Mouse (Mus musculus) intestine, embryonic 16.5 days (tissue): Measurements from ENCODE around the gene Klhl29. TPM values are rescaled to one million over a fixed set of nuclear protein-coding genes. Genes with fewer than 3 reads are reported as not detected.
A peak's percentile ranks its signal among the peaks of the same experiment; 100 is the strongest.

Source experiments
- ATAC-seq: fragments of 200-750 bp; cut with Nextera tagmentation; 2 replicates; pipeline ENCODE4 v1.8.0; 2017; ENCODE audit warnings: moderate TSS enrichment, moderate library complexity
- H3K27ac ChIP-seq: fragments of 300-500 bp; sonication (generic); 2 replicates; pipeline ENCODE4 v1.5.1; 2014; ENCODE audit warnings: mild to moderate bottlenecking, low read length
- H3K27me3 ChIP-seq: fragments of 300-500 bp; sonication (generic); replicated peaks from 2 replicates; pipeline ENCODE4 v1.6.1; 2014; ENCODE audit warnings: low read length, control low read depth, mixed read lengths; ENCODE audit not compliant: control insufficient read depth, insufficient read depth
- H3K36me3 ChIP-seq: fragments of 300-500 bp; sonication (generic); 2 replicates; pipeline ENCODE4 v1.6.1; 2014; ENCODE audit warnings: low read length, control low read depth; ENCODE audit not compliant: control insufficient read depth, insufficient read depth
- H3K4me1 ChIP-seq: fragments of 300-500 bp; sonication (generic); 2 replicates; pipeline ENCODE4 v1.6.1; 2014; ENCODE audit warnings: low read length, control low read depth, mixed read lengths; ENCODE audit not compliant: control insufficient read depth, insufficient read depth
- H3K4me2 ChIP-seq: fragments of 300-500 bp; sonication (generic); 2 replicates; pipeline ENCODE4 v1.6.1; 2014; ENCODE audit warnings: low read depth, low read length, control low read depth
- H3K4me3 ChIP-seq: fragments of 300-500 bp; sonication (generic); 2 replicates; pipeline ENCODE4 v1.5.1; 2014; ENCODE audit warnings: mild to moderate bottlenecking, low read length
- H3K9ac ChIP-seq: fragments of 300-500 bp; sonication (generic); 2 replicates; pipeline ENCODE4 v1.6.1; 2014; ENCODE audit warnings: low read depth, low read length
- H3K9me3 ChIP-seq: fragments of 300-500 bp; sonication (generic); 2 replicates; pipeline ENCODE4 v1.6.1; 2016; ENCODE audit warnings: low read length, control low read depth; ENCODE audit not compliant: control insufficient read depth
- WGBS: fragments of 180-500 bp; shearing (Covaris S2); extraction: QIAGEN DNeasy Blood & Tissue Kit; methylation state at CpG from one replicate; pipeline ENCODE4 v1.1.7; 2014; 5-methylcytosine and 5-hydroxymethylcytosine counted together
- polyA plus RNA-seq: library from polyadenylated mRNA; unstranded; fragments of >200 nt; fragmentation: Nextera tagmentation; extraction: Ambion mirVana; gene quantifications from 2 replicates; pipeline ENCODE4 v1.2.1, GENCODE M21; 2015

The Klhl29 gene
- polyA plus RNA-seq, 1 experiment from 2014 or later = 0.37 TPM

- Histone ChIP-seq H3K27me3 (no peaks in the 10 kb centered on the region), H3K9ac (no peak overlapping the region), H3K4me1 (peaks cover 9% of the 10 kb centered on the region; the same call in 1 of the 2 replicates), H3K4me2 (no peak overlapping the region), H3K27ac (no peak overlapping the region), H3K9me3 (no peaks in the 10 kb centered on the region), H3K4me3 (no peak overlapping the region), H3K36me3 (no peaks in the 10 kb centered on the region)
- ATAC-seq = no peak
- 91% methylated on average over 4 of the region's 4 CpGs for WGBS
Measured at GRCm38 (mm10) chr12:5207172-5207571, 168.3 kb downstream of the Klhl29 start.

- ATAC-seq = peak; percentile 48
- H3K27ac ChIP-seq = no peak overlapping the region
- H3K4me2 ChIP-seq = no peak overlapping the region
- no peak overlapping the region for H3K9ac ChIP-seq
- no peak overlapping the region for H3K4me3 ChIP-seq
- no peaks in the 10 kb centered on the region for H3K9me3 ChIP-seq
- 48% methylated on average over 11 of the region's 11 CpGs for WGBS
- no peaks in the 10 kb centered on the region for H3K27me3 ChIP-seq
- H3K4me1 ChIP-seq = peaks cover 9% of the 10 kb centered on the region; the same call in 1 of the 2 replicates
- H3K36me3 ChIP-seq = no peaks in the 10 kb centered on the region
Measured at GRCm38 (mm10) chr12:5204071-5204840, 171.2 kb downstream of the Klhl29 start.

GRCm38 (mm10) chr12:5203385-5203784, 172.1 kb downstream of the Klhl29 start:
- Histone ChIP-seq H3K4me2 (no peak overlapping the region), H3K27me3 (no peaks in the 10 kb centered on the region), H3K9me3 (no peaks in the 10 kb centered on the region), H3K4me1 (peaks cover 9% of the 10 kb centered on the region; the same call in 1 of the 2 replicates), H3K27ac (no peak overlapping the region), H3K36me3 (no peaks in the 10 kb centered on the region), H3K9ac (no peak overlapping the region), H3K4me3 (no peak overlapping the region)
- ATAC-seq = no peak
- 71% methylated on average over 5 of the region's 5 CpGs for WGBS

GRCm38 (mm10) chr12:5198254-5198653, 177.2 kb downstream of the Klhl29 start:
- no peaks in the 10 kb centered on the region for H3K9me3 ChIP-seq
- H3K4me1 ChIP-seq = 0 out of 2 replicates have a peak, but pooled peaks cover 2% of the 10 kb centered on the region
- no peak overlapping the region for H3K4me2 ChIP-seq
- H3K27ac ChIP-seq = no peak overlapping the region
- no peak overlapping the region for H3K4me3 ChIP-seq
- no peaks in the 10 kb centered on the region for H3K27me3 ChIP-seq
- H3K9ac ChIP-seq = no peak overlapping the region
- peak; percentile 62 for ATAC-seq
- WGBS = 19% methylated on average over 4 of the region's 4 CpGs
- no peaks in the 10 kb centered on the region for H3K36me3 ChIP-seq

DNA sequence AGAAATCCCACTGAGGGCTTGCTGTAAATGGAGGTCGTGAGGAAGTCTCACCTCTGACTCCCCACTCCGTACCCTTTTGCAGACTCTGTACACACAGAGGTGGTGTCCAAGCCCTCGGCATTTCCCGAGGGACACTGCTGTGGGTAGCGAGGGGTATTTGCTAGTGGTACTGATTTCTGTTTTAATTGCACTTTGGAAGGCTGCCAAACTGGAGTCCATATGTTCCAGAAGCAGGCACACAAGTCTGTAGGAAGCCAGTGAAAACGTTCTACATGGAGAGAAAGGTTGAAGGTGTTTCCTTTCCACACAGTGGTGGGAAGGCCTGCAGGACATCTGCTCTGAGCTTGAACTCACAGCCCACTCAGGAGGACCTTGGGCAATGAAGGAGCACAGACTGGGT, 181.3 kb downstream of the Klhl29 start:
- Histone ChIP-seq H3K4me1 (peaks cover 16% of the 10 kb centered on the region), H3K36me3 (no peaks in the 10 kb centered on the region), H3K9ac (no peak overlapping the region), H3K27ac (no peak overlapping the region), H3K4me2 (no peak overlapping the region), H3K4me3 (no peak overlapping the region), H3K27me3 (no peaks in the 10 kb centered on the region), H3K9me3 (no peaks in the 10 kb centered on the region)
- 53% methylated on average over 6 of the region's 6 CpGs for WGBS
- ATAC-seq = no peak

DNA sequence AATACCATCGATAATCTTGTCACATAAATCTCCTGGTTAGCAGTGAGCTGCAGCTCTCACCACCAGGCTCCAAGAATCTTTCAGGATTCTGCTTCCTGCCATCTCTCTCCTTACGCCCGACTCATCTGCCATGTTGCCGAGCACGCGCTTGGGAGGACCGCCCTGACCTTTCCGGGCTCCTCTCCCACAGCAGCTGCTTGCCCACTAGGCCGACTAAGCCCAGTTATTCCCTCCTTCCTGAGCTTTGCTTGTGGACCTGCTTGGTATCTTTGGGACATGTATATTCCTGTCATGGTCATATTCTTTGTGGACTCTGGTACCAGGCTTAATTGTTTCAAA, 183.1 kb downstream of the Klhl29 start:
- 47% methylated on average over 9 of the region's 9 CpGs for WGBS
- H3K4me1 ChIP-seq = peaks cover 20% of the 10 kb centered on the region
- peak overlapping the region; percentile 17; the same call in 1 of the 2 replicates for H3K4me2 ChIP-seq
- H3K36me3 ChIP-seq = no peaks in the 10 kb centered on the region
- peak overlapping the region; percentile 42; the same call in 1 of the 2 replicates for H3K9ac ChIP-seq
- no peaks in the 10 kb centered on the region for H3K27me3 ChIP-seq
- H3K27ac ChIP-seq = peak overlapping the region; percentile 27; the same call in 1 of the 2 replicates
- no peaks in the 10 kb centered on the region for H3K9me3 ChIP-seq
- ATAC-seq = no peak
- H3K4me3 ChIP-seq = no peak overlapping the region

GRCm38 (mm10) chr12:5191628-5192379, 183.7 kb downstream of the Klhl29 start:
- Histone ChIP-seq H3K4me3 (no peak overlapping the region), H3K4me2 (peak overlapping the region; percentile 17), H3K4me1 (peaks cover 23% of the 10 kb centered on the region), H3K9ac (peak overlapping the region; percentile 42; the same call in 1 of the 2 replicates), H3K27ac (peak overlapping the region; percentile 54), H3K36me3 (no peaks in the 10 kb centered on the region), H3K27me3 (no peaks in the 10 kb centered on the region), H3K9me3 (no peaks in the 10 kb centered on the region)
- 12% methylated on average over 14 of the region's 14 CpGs for WGBS
- peak; percentile 78 for ATAC-seq

DNA sequence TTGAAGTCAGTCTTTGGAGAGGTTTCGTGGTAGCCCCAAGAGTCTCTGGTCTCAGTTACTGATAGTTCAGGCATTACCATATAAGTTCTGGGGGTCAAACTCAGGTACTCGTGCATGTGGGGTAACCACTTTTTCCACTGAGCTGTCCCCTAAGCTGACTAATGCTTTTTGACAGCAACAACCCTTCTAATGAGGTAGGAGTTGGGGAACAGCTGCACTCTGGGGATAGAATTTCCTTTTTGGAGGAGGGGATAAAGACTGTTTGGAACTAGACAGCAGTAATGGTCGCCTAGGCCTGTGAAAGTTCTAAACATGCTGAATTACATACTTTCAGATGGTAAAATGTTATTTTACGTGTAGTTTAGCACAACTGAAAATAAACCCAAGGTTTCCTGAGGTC, 184.3 kb downstream of the Klhl29 start:
- Histone ChIP-seq H3K9me3 (no peaks in the 10 kb centered on the region), H3K27me3 (no peaks in the 10 kb centered on the region), H3K36me3 (no peaks in the 10 kb centered on the region), H3K9ac (no peak overlapping the region), H3K4me2 (no peak overlapping the region), H3K4me1 (peaks cover 27% of the 10 kb centered on the region), H3K27ac (peak overlapping the region; percentile 54; the same call in 1 of the 2 replicates), H3K4me3 (no peak overlapping the region)
- 69% methylated on average over 4 of the region's 4 CpGs for WGBS
- ATAC-seq = no peak

DNA sequence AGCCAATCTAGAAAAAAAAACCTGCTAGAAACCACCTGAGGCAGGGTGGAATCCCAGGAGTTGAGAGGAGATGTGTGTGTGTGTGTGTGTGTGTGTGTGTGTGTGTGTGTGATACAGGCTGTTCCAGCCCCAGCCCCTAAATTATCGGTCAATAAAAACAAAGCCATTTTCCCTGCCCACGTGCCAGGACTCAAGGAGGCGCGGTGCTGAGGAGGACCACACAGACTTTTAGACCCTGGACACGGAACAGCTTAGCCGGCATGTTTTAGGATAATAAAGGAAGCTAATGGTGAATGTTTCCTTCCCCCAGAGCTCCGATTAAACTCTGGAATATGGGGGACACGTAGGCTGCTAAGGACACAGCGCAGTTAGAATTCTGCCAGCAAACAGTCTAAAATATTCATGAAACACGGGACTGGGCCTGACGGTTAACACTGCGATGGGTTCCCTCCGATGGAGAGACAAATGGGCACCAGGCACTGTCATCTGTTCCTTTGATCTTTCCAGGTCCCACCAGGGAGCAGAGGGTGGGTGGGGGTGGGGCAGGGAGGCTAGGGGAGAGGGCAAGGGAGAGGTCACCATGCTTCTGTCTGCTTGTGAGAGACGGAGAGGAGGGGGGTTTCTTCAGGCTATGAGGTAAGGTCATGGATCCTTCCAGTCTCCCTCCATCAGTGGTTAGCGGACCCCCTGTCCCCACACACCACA, 185.9 kb downstream of the Klhl29 start:
- Histone ChIP-seq H3K4me3 (no peak overlapping the region), H3K27ac (no peak overlapping the region), H3K27me3 (no peaks in the 10 kb centered on the region), H3K4me1 (peaks cover 27% of the 10 kb centered on the region), H3K9me3 (no peaks in the 10 kb centered on the region), H3K36me3 (no peaks in the 10 kb centered on the region), H3K9ac (no peak overlapping the region), H3K4me2 (no peak overlapping the region)
- WGBS = 50% methylated on average over 15 of the region's 15 CpGs
- ATAC-seq = no peak
